Mouse (Mus musculus): ENCODE measurements around the gene Spock1. TPM values are rescaled to one million over a fixed set of nuclear protein-coding genes. Genes with fewer than 3 reads are reported as not detected.

Gene Spock1
- polyA plus RNA-seq, 1 experiment = 0.50 TPM

DNA sequence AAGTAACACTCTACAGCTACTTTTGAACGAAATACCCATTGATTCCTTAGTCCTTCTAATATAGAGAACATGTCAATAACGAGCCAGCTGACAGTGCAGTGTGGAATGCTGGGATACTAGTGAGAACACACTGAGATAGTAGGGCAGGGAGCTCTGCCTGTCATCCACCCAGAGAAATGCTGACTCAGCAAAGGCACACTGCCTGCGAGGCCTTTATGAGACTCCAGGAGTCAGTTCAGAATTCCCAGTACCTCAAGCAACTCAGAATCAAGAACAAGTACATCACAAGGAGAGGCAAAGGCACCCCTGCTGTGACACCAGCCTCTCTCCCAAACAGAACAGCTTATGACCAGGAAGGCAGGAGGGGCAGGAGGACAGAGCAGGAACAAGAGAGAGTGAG lies 163.5 kb downstream of the Spock1 start:
- TF ChIP-seq MAX (IDR thresholded peaks at IDR 0.05) = no peak
- TF ChIP-seq MYOD1 (IDR thresholded peaks at IDR 0.05; ENCODE audit: control insufficient read depth, insufficient read length, low read depth) = no peak
- no peak for TF ChIP-seq CEBPB (IDR thresholded peaks at IDR 0.05; ENCODE audit: low read depth)
- no peak for TF ChIP-seq USF1 (IDR thresholded peaks at IDR 0.05; ENCODE audit: low read depth)
- no peak for TF ChIP-seq CTCF (IDR thresholded peaks at IDR 0.05; ENCODE audit: control insufficient read depth, insufficient read depth, insufficient read length)
- no peak for TF ChIP-seq FOSL1 (IDR thresholded peaks at IDR 0.05; ENCODE audit: insufficient read depth, low read length, poor library complexity, severe bottlenecking)
- no peak for TF ChIP-seq MYOG (IDR thresholded peaks at IDR 0.05; ENCODE audit: control insufficient read depth, extremely low read depth, insufficient read length)
- H3K4me3 ChIP-seq (ENCODE audit: insufficient read depth, poor library complexity, severe bottlenecking) = no peak overlapping the region
- no peaks in the 10 kb centered on the region for H3K79me3 ChIP-seq (ENCODE audit: low read depth)
- H3K36me3 ChIP-seq (ENCODE audit: control insufficient read depth, insufficient read depth) = no peaks in the 10 kb centered on the region
- no peaks in the 10 kb centered on the region for H3K79me2 ChIP-seq (ENCODE audit: control insufficient read depth, insufficient read depth)
- H3K27me3 ChIP-seq (ENCODE audit: control insufficient read depth, insufficient read depth, insufficient read length) = no peaks in the 10 kb centered on the region
- no peak overlapping the region for H3ac ChIP-seq (ENCODE audit: control insufficient read depth, insufficient read length, low read depth)

DNA sequence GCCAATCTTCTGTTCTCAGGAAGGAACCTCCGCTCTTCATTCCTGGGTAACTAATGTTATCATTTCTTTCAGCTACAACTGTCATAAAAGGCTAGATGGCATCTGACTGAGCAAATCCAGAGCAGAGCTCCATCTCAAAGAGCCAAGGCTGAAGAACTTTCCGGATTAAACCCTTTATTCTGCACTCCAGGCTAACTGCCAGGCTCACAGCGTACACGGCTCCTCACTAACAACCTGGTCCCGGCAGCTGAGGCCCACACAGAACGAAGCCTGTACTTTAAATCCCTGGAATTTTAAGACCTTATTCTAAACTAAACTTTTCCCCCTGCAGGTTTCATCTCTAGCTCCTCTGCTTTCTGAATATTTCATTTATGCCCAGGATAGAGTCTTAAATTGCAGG lies 166.9 kb downstream of the Spock1 start:
- Histone ChIP-seq H3ac (ENCODE audit: control insufficient read depth, insufficient read length, low read depth) (no peak overlapping the region), H3K27me3 (ENCODE audit: control insufficient read depth, insufficient read depth, insufficient read length) (no peaks in the 10 kb centered on the region), H3K4me3 (ENCODE audit: insufficient read depth, poor library complexity, severe bottlenecking) (no peak overlapping the region), H3K79me2 (ENCODE audit: control insufficient read depth, insufficient read depth) (no peaks in the 10 kb centered on the region), H3K36me3 (ENCODE audit: control insufficient read depth, insufficient read depth) (no peaks in the 10 kb centered on the region), H3K79me3 (ENCODE audit: low read depth) (no peaks in the 10 kb centered on the region)
- TF ChIP-seq USF1 (IDR thresholded peaks at IDR 0.05; ENCODE audit: low read depth) (no peak), FOSL1 (IDR thresholded peaks at IDR 0.05; ENCODE audit: insufficient read depth, low read length, poor library complexity, severe bottlenecking) (no peak), MYOD1 (IDR thresholded peaks at IDR 0.05; ENCODE audit: control insufficient read depth, insufficient read length, low read depth) (no peak), MAX (IDR thresholded peaks at IDR 0.05) (no peak), CTCF (IDR thresholded peaks at IDR 0.05; ENCODE audit: control insufficient read depth, insufficient read depth, insufficient read length) (no peak), CEBPB (IDR thresholded peaks at IDR 0.05; ENCODE audit: low read depth) (no peak), MYOG (IDR thresholded peaks at IDR 0.05; ENCODE audit: control insufficient read depth, extremely low read depth, insufficient read length) (no peak)

DNA sequence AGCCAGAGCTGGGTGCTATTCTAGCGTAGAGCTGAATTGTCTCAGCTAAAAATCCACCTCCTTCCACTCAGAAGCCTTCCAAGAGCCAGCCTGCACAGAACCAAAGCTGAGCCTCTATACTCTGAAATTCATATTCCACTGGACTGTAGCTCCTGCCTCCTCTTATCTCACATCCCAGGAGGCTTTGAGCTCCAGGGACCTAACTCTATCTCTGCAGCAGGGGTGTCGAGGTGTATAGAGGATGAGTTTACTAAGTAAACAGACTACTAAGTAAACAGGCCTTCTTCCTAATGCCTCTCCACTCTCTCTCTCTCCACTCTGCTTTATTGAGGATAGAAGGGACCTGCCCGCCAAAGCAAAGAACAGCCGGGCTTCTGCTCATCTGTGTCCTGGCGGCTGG lies 167.7 kb downstream of the Spock1 start:
- TF ChIP-seq MYOG (IDR thresholded peaks at IDR 0.05; ENCODE audit: control insufficient read depth, extremely low read depth, insufficient read length) (no peak), MAX (IDR thresholded peaks at IDR 0.05) (no peak), CTCF (IDR thresholded peaks at IDR 0.05; ENCODE audit: control insufficient read depth, insufficient read depth, insufficient read length) (no peak), FOSL1 (IDR thresholded peaks at IDR 0.05; ENCODE audit: insufficient read depth, low read length, poor library complexity, severe bottlenecking) (no peak), CEBPB (IDR thresholded peaks at IDR 0.05; ENCODE audit: low read depth) (no peak), USF1 (IDR thresholded peaks at IDR 0.05; ENCODE audit: low read depth) (no peak)
- H3ac ChIP-seq (ENCODE audit: control insufficient read depth, insufficient read length, low read depth) = no peak overlapping the region
- no peaks in the 10 kb centered on the region for H3K79me2 ChIP-seq (ENCODE audit: control insufficient read depth, insufficient read depth)
- no peaks in the 10 kb centered on the region for H3K36me3 ChIP-seq (ENCODE audit: control insufficient read depth, insufficient read depth)
- H3K27me3 ChIP-seq (ENCODE audit: control insufficient read depth, insufficient read depth, insufficient read length) = no peaks in the 10 kb centered on the region
- no peak overlapping the region for H3K4me3 ChIP-seq (ENCODE audit: insufficient read depth, poor library complexity, severe bottlenecking)
- no peaks in the 10 kb centered on the region for H3K79me3 ChIP-seq (ENCODE audit: low read depth)

DNA sequence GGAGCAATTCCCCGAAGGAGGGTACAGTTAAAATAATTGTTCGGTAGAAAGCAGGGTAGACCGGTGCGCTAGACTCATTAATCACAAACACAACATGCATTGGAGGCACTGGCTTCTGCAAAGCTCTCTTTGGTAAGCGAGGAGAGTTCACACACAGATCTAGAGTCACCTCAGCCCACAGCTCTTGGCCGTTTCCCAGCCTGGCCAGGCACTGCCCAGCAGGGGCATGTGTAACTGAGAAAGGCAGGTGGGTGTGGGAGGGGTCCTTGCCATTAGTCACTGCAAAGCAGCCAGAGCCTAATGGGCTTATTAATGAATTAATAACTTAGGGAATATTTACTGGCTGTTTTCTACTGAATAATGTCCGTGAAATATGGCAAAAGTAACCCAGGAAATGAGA lies 172.1 kb downstream of the Spock1 start:
- Histone ChIP-seq H3K79me3 (ENCODE audit: low read depth) (no peaks in the 10 kb centered on the region), H3ac (ENCODE audit: control insufficient read depth, insufficient read length, low read depth) (no peak overlapping the region), H3K36me3 (ENCODE audit: control insufficient read depth, insufficient read depth) (no peaks in the 10 kb centered on the region), H3K4me3 (ENCODE audit: insufficient read depth, poor library complexity, severe bottlenecking) (no peak overlapping the region), H3K79me2 (ENCODE audit: control insufficient read depth, insufficient read depth) (no peaks in the 10 kb centered on the region), H3K27me3 (ENCODE audit: control insufficient read depth, insufficient read depth, insufficient read length) (no peaks in the 10 kb centered on the region)
- TF ChIP-seq MAX (IDR thresholded peaks at IDR 0.05) = no peak
- TF ChIP-seq FOSL1 (IDR thresholded peaks at IDR 0.05; ENCODE audit: insufficient read depth, low read length, poor library complexity, severe bottlenecking) = no peak
- TF ChIP-seq CEBPB (IDR thresholded peaks at IDR 0.05; ENCODE audit: low read depth) = no peak
- TF ChIP-seq CTCF (IDR thresholded peaks at IDR 0.05; ENCODE audit: control insufficient read depth, insufficient read depth, insufficient read length) = no peak
- TF ChIP-seq MYOD1 (IDR thresholded peaks at IDR 0.05; ENCODE audit: control insufficient read depth, insufficient read length, low read depth) = no peak
- TF ChIP-seq USF1 (IDR thresholded peaks at IDR 0.05; ENCODE audit: low read depth) = no peak
- TF ChIP-seq MYOG (IDR thresholded peaks at IDR 0.05; ENCODE audit: control insufficient read depth, extremely low read depth, insufficient read length) = no peak

DNA sequence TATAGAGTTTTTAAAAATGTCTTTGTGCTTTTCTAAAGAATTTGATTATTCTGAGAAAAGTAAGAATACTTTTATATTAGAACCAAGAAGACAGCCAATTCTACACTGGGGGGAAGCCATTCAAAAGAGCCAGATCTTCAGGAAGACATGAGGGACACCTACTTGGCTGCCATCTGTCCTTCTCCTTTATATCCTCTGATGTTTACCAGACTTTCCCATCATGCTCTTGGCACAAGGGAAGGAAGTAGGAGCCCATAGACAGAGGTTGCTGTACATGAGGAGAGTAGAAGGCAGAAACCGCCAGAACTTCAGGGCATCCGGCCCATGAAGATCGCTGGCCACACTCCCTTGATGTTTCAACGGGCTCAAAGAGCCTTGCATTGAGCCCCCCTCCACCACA lies 173.6 kb downstream of the Spock1 start:
- TF ChIP-seq MYOG (IDR thresholded peaks at IDR 0.05; ENCODE audit: control insufficient read depth, extremely low read depth, insufficient read length) (no peak), CTCF (IDR thresholded peaks at IDR 0.05; ENCODE audit: control insufficient read depth, insufficient read depth, insufficient read length) (no peak), FOSL1 (IDR thresholded peaks at IDR 0.05; ENCODE audit: insufficient read depth, low read length, poor library complexity, severe bottlenecking) (no peak), USF1 (IDR thresholded peaks at IDR 0.05; ENCODE audit: low read depth) (no peak), MAX (IDR thresholded peaks at IDR 0.05) (no peak), CEBPB (IDR thresholded peaks at IDR 0.05; ENCODE audit: low read depth) (no peak), MYOD1 (IDR thresholded peaks at IDR 0.05; ENCODE audit: control insufficient read depth, insufficient read length, low read depth) (no peak)
- H3K36me3 ChIP-seq (ENCODE audit: control insufficient read depth, insufficient read depth) = no peaks in the 10 kb centered on the region
- no peaks in the 10 kb centered on the region for H3K79me2 ChIP-seq (ENCODE audit: control insufficient read depth, insufficient read depth)
- no peaks in the 10 kb centered on the region for H3K79me3 ChIP-seq (ENCODE audit: low read depth)
- no peaks in the 10 kb centered on the region for H3K27me3 ChIP-seq (ENCODE audit: control insufficient read depth, insufficient read depth, insufficient read length)
- no peak overlapping the region for H3ac ChIP-seq (ENCODE audit: control insufficient read depth, insufficient read length, low read depth)
- H3K4me3 ChIP-seq (ENCODE audit: insufficient read depth, poor library complexity, severe bottlenecking) = no peak overlapping the region

DNA sequence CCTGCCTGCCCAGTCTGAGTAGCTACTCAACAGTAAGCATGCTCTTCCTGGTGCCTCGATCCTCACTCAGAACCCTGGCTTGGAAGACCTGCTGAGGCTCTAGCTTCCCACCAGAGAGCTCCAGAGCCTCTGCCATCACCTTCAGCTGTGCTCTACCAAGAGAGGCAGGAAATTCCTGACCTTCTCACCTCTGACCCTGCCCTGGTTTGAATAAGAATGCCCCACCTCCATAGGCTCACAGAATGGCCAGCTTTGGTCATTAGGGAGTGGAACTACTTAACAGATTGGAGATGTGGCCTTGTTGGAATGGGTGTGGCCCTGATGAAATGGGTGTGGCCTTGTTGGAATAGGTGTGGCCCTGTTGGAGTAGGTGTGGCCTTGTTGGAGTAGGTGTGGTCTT lies 174.6 kb downstream of the Spock1 start:
- H3K27me3 ChIP-seq (ENCODE audit: control insufficient read depth, insufficient read depth, insufficient read length) = no peaks in the 10 kb centered on the region
- H3K36me3 ChIP-seq (ENCODE audit: control insufficient read depth, insufficient read depth) = no peaks in the 10 kb centered on the region
- H3ac ChIP-seq (ENCODE audit: control insufficient read depth, insufficient read length, low read depth) = no peak overlapping the region
- H3K79me2 ChIP-seq (ENCODE audit: control insufficient read depth, insufficient read depth) = no peaks in the 10 kb centered on the region
- H3K79me3 ChIP-seq (ENCODE audit: low read depth) = no peaks in the 10 kb centered on the region
- H3K4me3 ChIP-seq (ENCODE audit: insufficient read depth, poor library complexity, severe bottlenecking) = no peak overlapping the region
- TF ChIP-seq USF1 (IDR thresholded peaks at IDR 0.05; ENCODE audit: low read depth) (no peak), CTCF (IDR thresholded peaks at IDR 0.05; ENCODE audit: control insufficient read depth, insufficient read depth, insufficient read length) (no peak), MAX (IDR thresholded peaks at IDR 0.05) (no peak), CEBPB (IDR thresholded peaks at IDR 0.05; ENCODE audit: low read depth) (no peak), MYOG (IDR thresholded peaks at IDR 0.05; ENCODE audit: control insufficient read depth, extremely low read depth, insufficient read length) (no peak)
